Mouse (Mus musculus) C2C12 (cell line): Measurements from ENCODE around the gene Trio. TPM values are rescaled to one million over a fixed set of nuclear protein-coding genes. Genes with fewer than 3 reads are reported as not detected.

ENCODE experiments used
- H3K27me3 ChIP-seq: one replicate; pipeline ENCODE4 v1.6.1; 2011; ENCODE audit not compliant: control insufficient read depth, insufficient read depth, insufficient read length
- H3K36me3 ChIP-seq: one replicate; pipeline ENCODE4 v1.6.1; 2011; ENCODE audit not compliant: control insufficient read depth, insufficient read depth
- H3K4me3 ChIP-seq: one replicate; pipeline ENCODE4 v1.5.1; 2011; ENCODE audit warnings: mild to moderate bottlenecking, control low read depth; ENCODE audit not compliant: poor library complexity, insufficient read depth, severe bottlenecking
- H3K79me2 ChIP-seq: one replicate; pipeline ENCODE4 v1.6.1; 2011; ENCODE audit not compliant: control insufficient read depth, insufficient read depth
- H3K79me3 ChIP-seq: one replicate; pipeline ENCODE4 v1.6.1; 2011; ENCODE audit warnings: low read depth, control low read depth
- H3ac ChIP-seq: one replicate; pipeline ENCODE3; 2011; ENCODE audit warnings: low read depth; ENCODE audit not compliant: control insufficient read depth, insufficient read length
- CEBPB ChIP-seq: IDR thresholded peaks from one replicate; pipeline ENCODE4 v1.6.1; 2011; ENCODE audit warnings: low read depth, mild to moderate bottlenecking, control low read depth, moderate library complexity
- CTCF ChIP-seq: IDR thresholded peaks from one replicate; pipeline ENCODE4 v1.5.1; 2011; ENCODE audit not compliant: control insufficient read depth, insufficient read depth, insufficient read length
- FOSL1 ChIP-seq: IDR thresholded peaks from one replicate; pipeline ENCODE4 v1.8.0; 2011; ENCODE audit warnings: mild to moderate bottlenecking, low read length; ENCODE audit not compliant: poor library complexity, insufficient read depth, severe bottlenecking
- MAX ChIP-seq: IDR thresholded peaks from one replicate; pipeline ENCODE4 v1.6.1; 2011; ENCODE audit warnings: mild to moderate bottlenecking, control low read depth
- MYOD1 ChIP-seq: IDR thresholded peaks from one replicate; pipeline ENCODE4 v1.6.1; 2011; ENCODE audit warnings: low read depth; ENCODE audit not compliant: control insufficient read depth, insufficient read length
- MYOG ChIP-seq: IDR thresholded peaks from one replicate; pipeline ENCODE4 v1.6.1; 2011; ENCODE audit not compliant: control insufficient read depth, insufficient read length; ENCODE audit errors: extremely low read depth
- USF1 ChIP-seq: IDR thresholded peaks from one replicate; pipeline ENCODE4 v1.6.1; 2011; ENCODE audit warnings: low read depth, mild to moderate bottlenecking, control low read depth, moderate library complexity
- polyA plus RNA-seq: library from polyadenylated mRNA; unstranded; fragments of >200 nt; fragmentation: generic; extraction: Trizol; gene quantifications from one replicate; pipeline ENCODE4 v1.2.1, GENCODE M21; 2012; ENCODE audit warnings: missing spikeins

Trio gene
- polyA plus RNA-seq, 1 experiment = 26.2 TPM

DNA sequence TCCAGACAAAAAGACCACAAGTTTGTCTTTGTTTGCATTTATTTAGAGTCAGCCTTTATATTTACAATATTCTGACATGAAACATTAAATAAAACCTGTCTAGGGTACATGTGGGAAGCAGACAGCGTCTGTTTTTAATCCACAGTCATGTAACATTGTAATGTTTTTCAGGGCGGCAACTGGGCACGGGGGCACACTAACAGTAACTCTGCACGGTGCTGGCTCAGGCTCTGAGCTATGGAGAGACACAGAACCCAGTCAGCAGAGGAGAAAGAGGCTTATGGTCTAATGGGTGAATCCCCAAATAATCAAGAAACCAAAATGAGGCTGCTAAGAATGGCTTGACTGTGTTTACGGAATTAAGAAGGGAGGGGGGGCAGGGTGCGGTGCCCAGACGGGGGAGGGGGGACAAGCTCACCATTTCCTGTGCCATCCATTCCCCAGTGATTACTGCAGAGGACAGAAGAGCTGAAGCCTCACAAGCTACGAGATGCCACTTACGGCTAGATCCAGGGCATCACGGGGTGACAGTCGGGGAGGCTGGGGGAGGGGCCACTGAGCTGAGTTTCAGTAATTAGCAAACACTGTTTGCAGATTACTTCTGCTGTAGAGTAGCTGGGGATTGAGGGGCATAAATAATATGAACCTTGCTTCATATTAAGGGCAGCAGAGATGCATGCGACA, 255.0 kb downstream of the Trio start:
- Histone ChIP-seq H3K79me2 (peaks cover 1% of the 10 kb centered on the region), H3K79me3 (no peaks in the 10 kb centered on the region), H3ac (no peak overlapping the region), H3K36me3 (peaks cover 90% of the 10 kb centered on the region), H3K27me3 (no peaks in the 10 kb centered on the region), H3K4me3 (no peak overlapping the region)
- no peak for TF ChIP-seq FOSL1
- no peak for TF ChIP-seq CTCF
- no peak for TF ChIP-seq CEBPB
- TF ChIP-seq MAX = no peak
- TF ChIP-seq MYOG = no peak
- TF ChIP-seq MYOD1 = no peak
- TF ChIP-seq USF1 = no peak

DNA sequence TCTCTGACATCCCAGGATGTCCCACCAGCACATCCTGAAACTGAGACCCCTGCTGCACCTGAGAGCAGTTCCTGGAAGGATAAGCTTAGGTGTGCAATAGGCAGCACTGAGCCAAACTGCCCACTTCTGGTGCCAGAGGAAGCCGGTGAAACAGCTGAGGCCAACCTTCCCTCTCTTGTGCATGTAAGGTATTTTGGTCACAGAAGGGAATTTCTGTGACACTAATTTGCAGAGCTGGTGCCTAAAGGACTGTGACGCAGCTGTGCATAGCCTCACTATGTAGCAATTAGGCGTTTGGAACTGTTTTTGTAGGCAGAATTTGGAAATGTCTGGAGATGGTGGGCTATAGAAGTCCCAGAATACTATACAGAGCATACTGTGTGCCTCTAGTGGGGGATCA, 264.2 kb downstream of the Trio start:
- Histone ChIP-seq H3K4me3 (no peak overlapping the region), H3ac (no peak overlapping the region), H3K36me3 (peaks cover 93% of the 10 kb centered on the region), H3K79me3 (no peaks in the 10 kb centered on the region), H3K79me2 (no peaks in the 10 kb centered on the region), H3K27me3 (no peaks in the 10 kb centered on the region)
- no peak for TF ChIP-seq USF1
- no peak for TF ChIP-seq MYOG
- TF ChIP-seq FOSL1 = no peak
- no peak for TF ChIP-seq MYOD1
- no peak for TF ChIP-seq CTCF
- TF ChIP-seq CEBPB = no peak
- no peak for TF ChIP-seq MAX

GRCm38 (mm10) chr15:27760655-27761054, 265.0 kb downstream of the Trio start:
- peaks cover 93% of the 10 kb centered on the region for H3K36me3 ChIP-seq
- no peak overlapping the region for H3K4me3 ChIP-seq
- H3K27me3 ChIP-seq = no peaks in the 10 kb centered on the region
- no peak for TF ChIP-seq MYOD1
- no peak for TF ChIP-seq MAX
- no peak overlapping the region for H3ac ChIP-seq
- H3K79me3 ChIP-seq = no peaks in the 10 kb centered on the region
- H3K79me2 ChIP-seq = no peaks in the 10 kb centered on the region

GRCm38 (mm10) chr15:27759890-27760289, 265.8 kb downstream of the Trio start:
- H3K4me3 ChIP-seq = no peak overlapping the region
- H3K79me2 ChIP-seq = no peaks in the 10 kb centered on the region
- H3ac ChIP-seq = no peak overlapping the region
- H3K79me3 ChIP-seq = no peaks in the 10 kb centered on the region
- no peaks in the 10 kb centered on the region for H3K27me3 ChIP-seq
- no peak for TF ChIP-seq FOSL1
- H3K36me3 ChIP-seq = peaks cover 92% of the 10 kb centered on the region

- Histone ChIP-seq H3K79me3 (no peaks in the 10 kb centered on the region), H3K36me3 (peaks cover 92% of the 10 kb centered on the region)
Measured at GRCm38 (mm10) chr15:27758680-27759079, 267.0 kb downstream of the Trio start.

DNA sequence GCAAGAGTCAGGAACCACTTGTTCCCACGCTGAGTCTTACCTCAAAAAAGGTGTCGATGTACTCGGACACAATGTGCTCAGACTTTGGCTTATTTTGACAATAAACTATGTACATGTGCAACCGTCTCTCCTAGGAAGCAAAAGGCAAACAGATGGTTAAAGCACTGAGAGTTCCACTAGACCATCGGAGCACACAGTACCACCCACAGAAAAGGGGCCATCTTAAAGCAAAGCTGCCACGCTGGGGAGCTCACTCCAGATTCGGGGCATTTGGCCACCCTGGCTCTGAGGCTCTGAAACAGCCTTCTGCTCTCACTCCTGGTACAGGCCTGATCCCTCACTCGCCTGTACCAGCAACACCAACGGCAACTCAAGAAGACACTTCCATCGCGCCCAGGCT, 269.2 kb downstream of the Trio start:
- H3ac ChIP-seq = no peak overlapping the region
- no peaks in the 10 kb centered on the region for H3K27me3 ChIP-seq
- TF ChIP-seq CEBPB (no peak), CTCF (no peak), USF1 (no peak), MYOG (no peak), FOSL1 (no peak)
- no peaks in the 10 kb centered on the region for H3K79me3 ChIP-seq
- no peak overlapping the region for H3K4me3 ChIP-seq
- no peaks in the 10 kb centered on the region for H3K79me2 ChIP-seq
- H3K36me3 ChIP-seq = peaks cover 92% of the 10 kb centered on the region

More at GRCm38 (mm10) chr15:27758680-27759079, 267.0 kb downstream of the Trio start:
- Histone ChIP-seq H3ac (no peak overlapping the region), H3K79me2 (no peaks in the 10 kb centered on the region), H3K27me3 (no peaks in the 10 kb centered on the region), H3K4me3 (no peak overlapping the region)
- TF ChIP-seq FOSL1 (no peak), CEBPB (no peak), MYOG (no peak), MAX (no peak), USF1 (no peak), MYOD1 (no peak), CTCF (no peak)
